Mouse (Mus musculus) adrenal gland, adult 8-10 months (tissue): ENCODE results near the gene Fam222b. TPM values are rescaled to one million over a fixed set of nuclear protein-coding genes. Genes with fewer than 3 reads are reported as not detected.
A peak's percentile ranks its signal among the peaks of the same experiment; 100 is the strongest.
"Not testable (repeated sequence)": the region's sequence is repeated elsewhere in the genome, so short reads cannot be mapped to it uniquely, and the experiment has no call there.

Experiments used
- DNase-seq: peaks from one replicate; pipeline ENCODE4 v3.0.0; 2022
- total RNA-seq, 4 experiments: library from RNA; stranded (reverse); gene quantifications; 2 replicates each; pipeline ENCODE4 v1.2.4; 2022

The Fam222b gene
- 10 to 100 TPM; 19.6 to 29.0 (median 22.4) TPM for total RNA-seq

GRCm38 (mm10) chr11:78094504-78095143 is at the start of gene Fam222b:
Gene Fam222b (plus strand): TSS chr11:78094660.
- DNase-seq: peak; percentile 90

GRCm38 (mm10) chr11:78044758-78045251 is 49.7 kb upstream of the Fam222b start:
- DNase-seq: peak; percentile 86

DNA sequence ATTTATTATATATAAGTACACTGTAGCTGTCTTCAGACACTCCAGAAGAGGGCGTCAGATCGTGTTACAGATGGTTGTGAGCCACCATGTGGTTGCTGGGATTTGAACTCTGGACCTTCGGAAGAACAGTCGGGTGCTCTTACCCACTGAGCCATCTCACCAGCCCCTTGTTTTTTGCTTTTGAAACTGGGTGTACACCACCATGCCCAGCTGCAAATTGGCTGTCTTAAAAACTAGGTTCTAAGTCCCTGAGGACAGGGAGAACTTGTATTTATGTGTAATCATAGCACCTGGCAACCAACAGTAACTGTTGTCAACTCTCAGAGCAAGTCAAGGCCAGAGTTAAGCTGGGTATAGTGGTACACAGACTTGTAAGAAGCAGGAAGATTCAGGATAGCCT is 45.8 kb upstream of the Fam222b start:
- DNase-seq: not testable (repeated sequence)

GRCm38 (mm10) chr11:78053078-78053477 is 41.4 kb upstream of the Fam222b start:
- no peak for DNase-seq

DNA sequence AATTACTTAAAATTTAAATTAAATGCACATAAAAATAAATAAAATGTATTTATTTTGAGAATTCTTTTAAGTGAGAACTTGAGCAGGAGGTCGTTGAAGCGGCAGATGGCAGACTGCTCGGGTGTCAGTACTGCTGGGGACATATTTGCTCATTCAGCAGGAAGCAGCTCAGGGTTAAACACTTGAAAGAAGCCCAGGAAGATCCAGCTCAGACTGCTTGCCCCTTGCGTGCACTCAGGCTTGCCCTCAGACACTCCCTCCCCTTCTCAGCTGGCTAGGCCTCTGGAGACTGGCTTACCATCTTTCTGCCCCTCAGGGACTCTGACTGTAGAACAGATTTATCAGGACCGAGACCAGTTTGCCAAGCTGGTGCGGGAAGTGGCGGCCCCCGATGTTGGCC is 37.5 kb upstream of the Fam222b start:
- no peak for DNase-seq

DNA sequence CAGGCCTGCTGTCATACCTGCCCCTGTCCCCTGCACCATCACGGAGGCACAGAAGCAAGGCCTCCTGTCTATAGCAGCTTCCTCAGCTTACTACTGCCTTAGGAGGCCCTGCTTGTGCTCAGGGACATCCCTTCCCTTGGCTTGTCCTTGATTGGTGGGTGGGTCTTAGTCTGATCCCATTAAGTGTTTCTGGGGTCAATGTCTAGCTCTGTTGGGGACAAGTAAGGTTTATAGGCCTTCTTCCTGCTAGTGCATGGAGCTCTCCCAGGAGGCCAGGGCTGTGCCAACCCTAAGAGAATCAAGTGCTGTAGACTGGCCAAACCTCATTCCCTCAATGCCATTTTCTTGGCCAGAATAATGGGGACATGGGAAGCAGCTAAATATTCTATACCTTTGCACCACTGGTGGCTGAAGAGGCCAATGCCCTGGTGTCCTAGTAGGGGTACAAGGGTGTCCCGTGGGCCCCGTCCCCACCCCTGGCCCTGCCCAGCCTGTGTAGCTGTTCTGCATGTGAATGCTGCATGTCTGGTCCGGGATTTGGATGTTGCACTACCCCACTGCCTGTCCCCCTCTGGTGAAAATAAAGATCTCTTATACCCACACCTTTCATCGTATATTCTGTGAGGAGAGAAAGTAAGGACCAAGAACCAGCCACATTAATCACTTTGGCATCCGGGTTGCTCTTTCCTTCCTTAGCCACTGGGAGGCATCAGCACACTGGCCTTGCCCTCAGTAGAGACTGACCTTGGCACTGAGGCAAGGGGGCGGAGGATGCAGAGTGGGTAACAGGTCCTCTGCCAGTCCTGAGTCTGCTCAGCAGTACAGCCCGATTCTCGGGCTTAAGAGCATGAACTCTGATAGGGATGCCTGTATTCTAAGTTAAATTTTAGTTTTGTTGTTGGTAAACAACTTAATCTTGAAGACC is 34.4 kb upstream of the Fam222b start:
- peak; percentile 82 for DNase-seq

DNA sequence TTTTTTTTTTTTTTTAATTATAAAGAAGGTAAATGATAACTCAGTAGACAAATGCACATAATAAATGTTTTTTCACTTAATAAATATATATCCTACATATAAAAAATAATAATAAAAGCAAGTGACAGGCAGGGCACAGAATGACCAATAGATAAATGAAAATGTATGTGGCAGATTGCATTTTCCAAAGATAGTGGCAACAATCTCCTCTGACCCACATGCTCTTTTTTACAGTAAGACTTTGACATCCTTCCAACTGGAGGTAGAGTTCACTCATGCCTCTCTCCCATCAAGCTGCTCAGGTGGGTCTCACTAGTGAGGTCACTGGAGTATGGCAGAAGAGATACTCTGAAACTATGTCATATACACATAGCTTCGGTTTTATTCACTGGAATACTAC is 31.9 kb upstream of the Fam222b start:
- DNase-seq: no peak

GRCm38 (mm10) chr11:78065906-78066305 is 28.6 kb upstream of the Fam222b start:
- DNase-seq: no peak

- DNase-seq: no peak
These were observed 27.8 kb upstream of the Fam222b start for GRCm38 (mm10) chr11:78066641-78067040.

- DNase-seq: no peak
These were observed 26.9 kb upstream of the Fam222b start for GRCm38 (mm10) chr11:78067566-78067965.

GRCm38 (mm10) chr11:78069130-78069529 is 25.3 kb upstream of the Fam222b start:
- DNase-seq: no peak

- DNase-seq: no peak
These were observed 24.8 kb upstream of the Fam222b start for GRCm38 (mm10) chr11:78069646-78070045.

- no peak for DNase-seq
These were observed 22.5 kb upstream of the Fam222b start for GRCm38 (mm10) chr11:78071938-78072337.

GRCm38 (mm10) chr11:78072425-78073130 is 21.9 kb upstream of the Fam222b start:
- DNase-seq: no peak

DNA sequence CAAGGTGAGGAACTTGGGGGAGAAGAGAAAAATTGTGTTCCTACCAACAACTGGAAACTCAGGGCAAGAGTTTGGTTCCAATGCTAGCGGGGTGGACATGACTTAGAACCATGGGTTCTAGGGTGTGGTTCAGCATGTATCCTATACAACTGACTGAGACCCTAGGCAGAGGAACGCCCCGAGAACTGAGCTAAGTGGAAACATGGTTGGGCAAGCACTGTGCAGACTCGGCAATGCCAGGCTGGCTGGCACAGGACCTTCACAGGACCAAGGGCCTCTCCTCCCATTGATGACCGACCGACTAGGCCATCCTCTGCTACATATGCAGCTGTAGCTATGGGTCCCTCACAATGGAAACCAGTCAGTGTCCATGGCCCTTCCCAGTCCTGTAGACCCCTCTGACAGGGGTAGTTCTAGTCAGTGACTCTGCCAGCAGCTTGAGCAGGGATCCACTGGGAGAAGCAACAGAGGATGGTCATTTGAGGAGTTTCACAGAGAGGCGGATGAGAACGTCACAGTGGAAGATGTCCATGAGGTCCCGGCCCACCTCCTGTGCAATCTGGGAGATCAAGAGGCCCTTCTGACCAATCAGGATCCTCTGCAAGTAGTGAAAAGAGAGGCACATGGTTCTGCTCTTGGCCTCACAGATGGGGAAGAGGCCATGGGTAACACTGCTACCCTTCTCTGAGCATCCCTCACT is 20.7 kb upstream of the Fam222b start:
- DNase-seq: no peak

GRCm38 (mm10) chr11:78074277-78074652 is 20.2 kb upstream of the Fam222b start:
- DNase-seq: no peak

DNA sequence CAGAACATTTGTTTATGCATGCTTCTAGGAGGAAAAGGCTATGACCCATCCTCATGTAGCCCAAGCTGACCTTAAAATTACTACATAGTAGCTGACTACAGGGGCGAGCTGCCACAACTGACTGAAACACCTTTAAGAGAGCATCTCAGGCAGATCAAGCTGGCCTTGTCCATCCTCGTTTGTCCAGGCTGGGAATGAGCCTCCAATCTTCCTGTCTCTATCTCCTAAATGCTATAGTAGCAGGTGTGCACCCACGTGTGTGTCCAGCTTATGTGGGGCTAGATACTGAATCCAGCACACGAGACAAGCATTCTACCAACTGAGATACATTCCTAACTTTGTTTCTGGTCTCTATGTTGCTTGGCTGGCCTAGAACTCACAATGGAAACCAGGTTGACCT is 19.8 kb upstream of the Fam222b start:
- DNase-seq: no peak

DNA sequence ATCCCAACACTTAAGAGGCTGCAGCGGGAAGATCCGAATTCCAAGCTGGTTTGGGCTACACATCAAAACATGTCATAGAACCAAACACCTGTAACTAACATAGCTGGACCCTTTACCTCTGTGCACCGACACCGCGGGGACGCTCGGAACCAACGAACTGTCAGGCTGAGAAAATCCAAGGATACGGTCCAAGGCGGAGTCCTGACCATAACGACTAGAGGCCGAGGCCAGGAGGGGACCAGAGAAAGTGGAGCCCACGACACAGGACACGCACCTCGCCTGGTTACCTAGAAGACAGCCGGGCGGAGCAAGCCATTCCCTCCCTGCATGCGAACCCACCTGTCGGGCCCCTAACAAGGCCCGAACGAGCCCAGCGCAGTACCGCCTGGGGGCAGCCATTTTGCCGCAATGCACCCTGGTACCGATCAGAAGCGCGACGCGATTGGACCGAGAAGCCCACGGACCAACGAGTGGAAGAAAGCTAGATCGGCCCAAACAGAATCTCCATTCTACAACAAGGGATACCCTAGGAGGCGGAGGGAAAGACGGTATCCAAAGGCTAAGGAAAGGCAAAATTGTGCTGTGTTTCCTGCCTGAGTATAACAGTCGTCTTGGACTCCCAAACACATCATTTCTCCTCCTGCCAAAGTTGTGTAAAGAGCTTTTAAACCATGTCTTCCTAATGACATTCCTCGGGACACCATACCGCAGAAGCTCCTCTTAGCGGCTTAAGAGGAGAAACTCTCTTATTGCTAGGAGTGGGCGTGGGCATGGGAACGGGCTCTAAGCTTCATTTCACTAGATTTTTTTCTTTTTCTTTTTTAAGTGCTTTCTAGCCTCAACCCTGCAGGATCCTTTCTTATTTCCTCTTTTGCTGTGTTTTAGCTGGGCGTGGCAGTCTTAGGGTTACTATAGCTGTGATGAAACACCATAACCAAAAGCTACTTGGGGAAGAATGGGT is 14.2 kb upstream of the Fam222b start, which contains the start of gene Eral1:
Gene Eral1, minus strand, starts transcription at position 423 of the 961 bp plus-strand sequence.
- peak; percentile 72 for DNase-seq

DNA sequence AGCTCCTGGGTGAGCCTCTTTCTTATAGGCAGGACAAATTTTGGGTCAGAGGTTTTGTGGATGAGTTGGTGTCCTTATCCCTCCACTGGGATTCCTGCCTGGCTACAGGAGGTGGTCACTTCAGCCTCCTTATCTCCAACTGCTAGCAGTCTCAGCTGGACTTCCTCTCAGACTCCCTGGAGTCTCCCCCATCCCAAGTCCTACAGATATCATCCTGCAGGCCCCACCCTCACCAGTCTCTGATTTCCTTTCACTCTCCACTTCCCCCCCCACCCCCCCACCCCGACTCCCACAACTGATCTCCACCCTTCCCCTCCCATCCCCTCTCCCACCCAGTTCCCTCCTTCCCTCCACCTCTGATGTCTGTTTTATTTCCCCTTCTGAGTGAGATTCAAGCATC is 10.9 kb upstream of the Fam222b start:
- DNase-seq: no peak

DNA sequence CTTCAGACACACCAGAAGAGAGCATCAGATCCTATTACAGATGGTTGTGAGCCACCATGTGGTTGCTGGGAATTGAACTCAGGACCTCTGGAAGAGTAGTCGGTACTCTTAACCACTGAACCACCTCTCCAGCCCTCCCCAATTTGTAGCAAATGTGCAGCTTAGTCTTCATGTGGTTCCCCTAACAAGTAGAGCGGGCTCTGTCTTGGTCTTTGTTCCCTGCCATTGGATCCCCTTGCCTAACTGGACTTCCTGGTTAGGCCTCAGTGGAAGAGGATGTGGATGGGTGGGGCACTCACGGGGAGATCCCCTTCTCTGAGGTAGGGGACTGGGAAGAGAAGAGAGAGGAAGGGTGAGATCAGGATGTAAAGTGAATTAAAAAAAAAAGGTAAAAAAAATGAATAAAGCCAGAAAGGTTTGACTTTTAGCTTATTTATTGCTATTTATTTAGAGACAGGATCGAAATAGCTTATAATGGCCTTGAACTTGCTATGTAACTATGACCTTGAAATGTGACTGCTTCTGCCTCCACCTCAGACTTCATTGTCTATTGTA is 7.5 kb upstream of the Fam222b start:
- DNase-seq: no peak
